Mouse (Mus musculus) G1E-ER4 (cell line): Measurements from ENCODE around the gene Fbxo39. TPM values are rescaled to one million over a fixed set of nuclear protein-coding genes. Genes with fewer than 3 reads are reported as not detected.

Source experiments
- GATA1 ChIP-seq: IDR thresholded peaks from one replicate; pipeline ENCODE4 v1.8.0; 2012; ENCODE audit warnings: low read length, inconsistent platforms
- polyA plus RNA-seq: library from polyadenylated mRNA; stranded (reverse); fragments of >175 nt; gene quantifications from 2 replicates; pipeline ENCODE4 v1.2.3, GENCODE M21; 2012

The Fbxo39 gene
- polyA plus RNA-seq, 1 experiment, result not detected

GRCm38 (mm10) chr11:72293116-72293515 is 21.1 kb upstream of the Fbxo39 start:
- no peak for TF ChIP-seq GATA1

- TF ChIP-seq GATA1, result no peak
These were observed 12.9 kb upstream of the Fbxo39 start, which contains the start of gene Xaf1 for GRCm38 (mm10) chr11:72301334-72301733. TSS of gene Xaf1 (plus strand) at chr11:72301629.

GRCm38 (mm10) chr11:72302230-72302629 is 12.0 kb upstream of the Fbxo39 start:
- TF ChIP-seq GATA1, result no peak

- no peak for TF ChIP-seq GATA1
These were observed 6.8 kb upstream of the Fbxo39 start for GRCm38 (mm10) chr11:72307461-72307860.

GRCm38 (mm10) chr11:72308982-72309381 is 5.3 kb upstream of the Fbxo39 start:
- no peak for TF ChIP-seq GATA1

GRCm38 (mm10) chr11:72310491-72310890 is 3.8 kb upstream of the Fbxo39 start:
- TF ChIP-seq GATA1, result no peak

- no peak for TF ChIP-seq GATA1
These were observed 2.8 kb upstream of the Fbxo39 start for GRCm38 (mm10) chr11:72311355-72312001.

GRCm38 (mm10) chr11:72318026-72318425 is 3.8 kb downstream of the Fbxo39 start:
- no peak for TF ChIP-seq GATA1

- no peak for TF ChIP-seq GATA1
These were observed 10.2 kb downstream of the Fbxo39 start for GRCm38 (mm10) chr11:72324431-72324830.

- TF ChIP-seq GATA1, result no peak
These were observed 11.5 kb downstream of the Fbxo39 start for GRCm38 (mm10) chr11:72325701-72326100.

- TF ChIP-seq GATA1, result no peak
These were observed 18.9 kb downstream of the Fbxo39 start for GRCm38 (mm10) chr11:72332951-72333667.

GRCm38 (mm10) chr11:72334653-72335052 is 20.4 kb downstream of the Fbxo39 start:
- TF ChIP-seq GATA1, result no peak

- TF ChIP-seq GATA1, result no peak
These were observed 22.5 kb downstream of the Fbxo39 start for GRCm38 (mm10) chr11:72336726-72337125.

- no peak for TF ChIP-seq GATA1
These were observed 24.2 kb downstream of the Fbxo39 start for GRCm38 (mm10) chr11:72338437-72338871.

- no peak for TF ChIP-seq GATA1
These were observed 25.5 kb downstream of the Fbxo39 start for GRCm38 (mm10) chr11:72339716-72340115.

- no peak for TF ChIP-seq GATA1
These were observed 28.4 kb downstream of the Fbxo39 start for GRCm38 (mm10) chr11:72342549-72343237.
